Mouse (Mus musculus) macrophage (primary cell): Measurements from ENCODE around the gene Sugct. TPM values are rescaled to one million over a fixed set of nuclear protein-coding genes. Genes with fewer than 3 reads are reported as not detected.

Experiments used
- H3K27ac ChIP-seq: fragments of 350-480 bp; formaldehyde crosslinking; 2 replicates; pipeline ENCODE4 v1.9.0; 2021
- H3K36me3 ChIP-seq: fragments of 350-480 bp; formaldehyde crosslinking; 2 replicates; pipeline ENCODE4 v1.9.0; 2021; ENCODE audit errors: inconsistent target
- H3K4me3 ChIP-seq: fragments of 350-480 bp; formaldehyde crosslinking; 2 replicates; pipeline ENCODE4 v1.9.0; 2021; ENCODE audit errors: inconsistent target
- H3K79me2 ChIP-seq: fragments of 350-480 bp; formaldehyde crosslinking; 2 replicates; pipeline ENCODE4 v1.9.0; 2021; ENCODE audit errors: inconsistent target
- WGBS: methylation state at CpG from one replicate; pipeline ENCODE4 v1.1.7; 2026; ENCODE audit warnings: inconsistent platforms; ENCODE audit not compliant: missing documents; 5-methylcytosine and 5-hydroxymethylcytosine counted together
- polyA plus RNA-seq: library from polyadenylated mRNA; stranded (reverse); fragments of 250-400 nt; gene quantifications from 3 replicates; pipeline ENCODE4 v1.2.4, GENCODE M21; 2018; ENCODE audit warnings: inconsistent platforms

The Sugct gene
- polyA plus RNA-seq, 1 experiment from 2014 or later: 0.50 TPM

DNA sequence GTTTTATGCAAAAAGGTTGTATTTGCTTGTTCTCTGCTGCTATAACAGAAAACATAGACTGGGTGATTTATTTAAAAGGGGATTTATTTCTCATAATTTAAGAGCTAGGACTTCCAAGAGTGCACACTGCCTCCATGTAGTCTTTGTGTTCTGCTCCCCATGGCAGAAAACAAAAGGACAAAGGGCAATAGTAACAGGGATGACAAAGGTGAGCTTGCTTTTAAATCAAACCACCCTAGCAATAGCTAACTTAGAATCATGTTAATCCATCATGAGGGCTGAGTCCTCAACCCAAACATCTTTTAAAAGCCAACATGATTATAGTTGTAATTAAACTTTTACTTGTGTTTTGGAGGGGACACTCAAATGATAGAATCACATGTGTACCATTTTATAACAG is 5.9 kb downstream of the Sugct start:
- Histone ChIP-seq H3K79me2 (no peaks in the 10 kb centered on the region), H3K4me3 (no peak overlapping the region), H3K36me3 (no peaks in the 10 kb centered on the region), H3K27ac (no peak overlapping the region)

DNA sequence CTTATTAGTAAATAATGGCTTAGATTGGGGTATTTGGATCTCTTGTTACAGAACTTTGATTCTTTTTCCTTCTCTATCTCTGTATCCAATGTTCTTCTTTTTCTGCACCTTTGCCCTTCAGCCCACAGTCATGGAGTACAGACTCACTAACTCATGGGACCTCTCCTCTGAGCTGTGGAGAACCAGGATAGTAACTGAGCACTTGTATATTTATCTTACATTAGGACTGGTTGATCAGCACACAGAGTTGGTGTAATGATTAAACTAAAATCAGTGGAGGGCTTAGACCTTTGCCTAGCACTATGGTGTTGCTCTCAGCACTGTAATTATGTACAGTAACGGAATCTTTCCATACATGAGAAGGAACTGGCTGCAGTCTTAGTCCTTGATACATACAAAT is 24.2 kb downstream of the Sugct start:
- Histone ChIP-seq H3K36me3 (no peaks in the 10 kb centered on the region), H3K4me3 (no peak overlapping the region), H3K79me2 (no peaks in the 10 kb centered on the region), H3K27ac (no peak overlapping the region)
- 87% methylated on average over 1 of the region's 1 CpGs for WGBS

DNA sequence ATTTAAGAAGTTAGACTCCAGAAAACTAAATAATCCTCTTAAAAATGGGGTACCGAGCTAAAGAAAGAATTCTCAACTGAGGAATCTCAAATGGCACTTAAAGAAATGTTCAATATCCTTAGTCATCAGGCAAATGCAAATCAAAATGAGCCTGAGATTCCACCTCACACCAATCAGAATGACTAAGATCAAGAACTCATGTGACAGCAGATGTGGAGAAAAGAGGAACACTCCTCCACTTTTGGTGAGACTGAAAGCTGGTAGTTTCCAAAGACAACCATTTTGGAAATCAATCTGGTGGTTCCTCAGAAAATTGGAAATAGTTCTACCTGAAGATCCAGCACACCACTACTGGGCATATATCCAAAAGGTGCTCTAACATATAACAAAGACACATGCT is 28.0 kb downstream of the Sugct start:
- Histone ChIP-seq H3K36me3 (no peaks in the 10 kb centered on the region), H3K79me2 (no peaks in the 10 kb centered on the region), H3K27ac (no peak overlapping the region), H3K4me3 (no peak overlapping the region)
- WGBS: 93% methylated on average over 1 of the region's 1 CpGs

DNA sequence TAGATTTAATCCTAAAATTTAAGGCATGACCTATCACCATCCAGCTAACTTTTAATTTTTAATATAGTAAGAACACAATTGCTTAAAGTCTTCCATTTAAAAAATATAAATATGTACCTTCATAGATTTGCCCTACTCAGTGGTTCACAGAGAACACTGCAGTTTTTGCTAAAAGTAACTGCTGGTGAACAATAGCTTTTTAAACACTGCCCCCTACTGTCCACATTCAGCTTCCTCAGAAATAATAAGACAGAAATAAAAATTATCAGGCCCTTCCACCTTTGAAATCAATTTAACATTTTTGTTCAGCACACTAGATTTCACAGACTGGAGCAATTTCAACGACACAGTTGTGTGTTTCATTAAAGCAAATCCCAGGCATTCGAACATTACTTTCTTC is 53.1 kb downstream of the Sugct start:
- no peaks in the 10 kb centered on the region for H3K79me2 ChIP-seq
- no peak overlapping the region for H3K27ac ChIP-seq
- WGBS: 54% methylated on average over 2 of the region's 2 CpGs
- H3K4me3 ChIP-seq: no peak overlapping the region
- H3K36me3 ChIP-seq: no peaks in the 10 kb centered on the region

DNA sequence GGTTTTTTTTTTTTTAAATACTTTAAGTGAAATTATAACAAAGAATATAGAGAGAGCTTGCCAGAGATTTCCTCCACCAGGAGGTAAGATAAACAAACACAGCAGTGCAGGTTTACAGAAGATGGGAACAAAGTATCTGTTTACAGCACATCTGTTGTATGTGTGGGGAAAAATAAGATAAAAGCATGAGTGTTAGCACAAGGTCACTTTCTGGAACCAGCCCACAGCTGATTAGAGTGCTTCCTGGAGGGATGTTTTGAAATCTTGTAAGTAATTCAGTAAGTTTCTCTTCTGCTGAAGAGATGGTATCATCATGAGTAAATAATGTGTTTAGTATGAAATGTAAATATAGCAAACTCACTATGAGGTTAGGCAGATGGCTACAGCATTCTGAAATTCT is 57.3 kb downstream of the Sugct start:
- no peaks in the 10 kb centered on the region for H3K79me2 ChIP-seq
- H3K4me3 ChIP-seq: no peak overlapping the region
- no peaks in the 10 kb centered on the region for H3K36me3 ChIP-seq
- H3K27ac ChIP-seq: no peak overlapping the region

GRCm38 (mm10) chr13:17627108-17627507 is 68.2 kb downstream of the Sugct start:
- WGBS: 41% methylated on average over 5 of the region's 5 CpGs
- Histone ChIP-seq H3K27ac (no peak overlapping the region), H3K79me2 (no peaks in the 10 kb centered on the region)

DNA sequence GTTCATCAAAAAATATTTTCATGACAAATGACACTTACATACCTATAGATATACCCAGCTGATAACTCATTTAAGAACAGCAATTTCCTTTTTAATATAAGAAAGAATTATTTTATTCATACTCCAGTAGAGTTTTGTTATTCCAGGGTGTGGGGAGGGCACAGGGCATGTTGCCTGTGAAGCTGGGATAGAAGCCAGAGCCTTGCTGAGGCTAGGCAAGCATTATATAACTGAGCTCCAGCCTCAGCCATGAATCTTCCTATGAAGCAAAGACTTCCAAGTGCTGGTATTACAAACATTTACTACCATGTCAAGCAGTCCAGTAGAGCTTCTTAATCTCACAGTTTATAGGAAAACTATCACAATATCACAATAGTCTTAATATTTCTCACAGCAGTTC is 70.4 kb downstream of the Sugct start:
- Histone ChIP-seq H3K27ac (no peak overlapping the region), H3K36me3 (no peaks in the 10 kb centered on the region), H3K79me2 (no peaks in the 10 kb centered on the region), H3K4me3 (no peak overlapping the region)

More at GRCm38 (mm10) chr13:17627108-17627507, 68.2 kb downstream of the Sugct start:
- Histone ChIP-seq H3K36me3 (no peaks in the 10 kb centered on the region), H3K4me3 (no peak overlapping the region)

DNA sequence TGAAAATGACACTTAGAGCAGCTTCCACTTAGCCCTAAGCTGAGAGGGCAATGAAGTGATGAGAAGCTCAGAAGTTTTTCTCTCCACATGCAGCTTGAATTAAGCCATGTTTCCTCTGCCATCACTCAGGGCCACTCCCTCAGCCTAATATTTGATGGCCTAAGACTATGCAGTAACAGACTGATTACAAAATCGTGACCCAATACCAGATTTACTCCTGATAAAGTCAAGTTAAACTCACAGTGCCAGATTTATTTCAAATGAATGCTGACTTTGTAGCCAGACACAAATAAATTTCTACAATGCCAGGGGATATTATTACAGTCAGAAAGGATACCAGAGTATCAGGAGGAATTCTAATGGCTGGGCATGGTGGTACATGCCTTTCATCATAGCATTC is 89.1 kb downstream of the Sugct start:
- no peak overlapping the region for H3K27ac ChIP-seq
- H3K36me3 ChIP-seq: no peaks in the 10 kb centered on the region
- H3K79me2 ChIP-seq: no peaks in the 10 kb centered on the region
- no peak overlapping the region for H3K4me3 ChIP-seq
- WGBS: 50% methylated on average over 1 of the region's 1 CpGs

- Histone ChIP-seq H3K79me2 (no peaks in the 10 kb centered on the region), H3K4me3 (no peak overlapping the region), H3K36me3 (no peaks in the 10 kb centered on the region), H3K27ac (no peak overlapping the region)
- WGBS: 4% methylated on average over 3 of the region's 3 CpGs
Observed at GRCm38 (mm10) chr13:17604670-17605069, 90.7 kb downstream of the Sugct start.

GRCm38 (mm10) chr13:17603756-17604155 is 91.6 kb downstream of the Sugct start:
- Histone ChIP-seq H3K79me2 (no peaks in the 10 kb centered on the region), H3K4me3 (no peak overlapping the region), H3K36me3 (no peaks in the 10 kb centered on the region), H3K27ac (no peak overlapping the region)
- 90% methylated on average over 5 of the region's 5 CpGs for WGBS

GRCm38 (mm10) chr13:17585267-17585913 is 110.0 kb downstream of the Sugct start:
- H3K4me3 ChIP-seq: no peak overlapping the region
- no peak overlapping the region for H3K27ac ChIP-seq
- H3K79me2 ChIP-seq: no peaks in the 10 kb centered on the region
- 39% methylated on average over 3 of the region's 3 CpGs for WGBS
- no peaks in the 10 kb centered on the region for H3K36me3 ChIP-seq

DNA sequence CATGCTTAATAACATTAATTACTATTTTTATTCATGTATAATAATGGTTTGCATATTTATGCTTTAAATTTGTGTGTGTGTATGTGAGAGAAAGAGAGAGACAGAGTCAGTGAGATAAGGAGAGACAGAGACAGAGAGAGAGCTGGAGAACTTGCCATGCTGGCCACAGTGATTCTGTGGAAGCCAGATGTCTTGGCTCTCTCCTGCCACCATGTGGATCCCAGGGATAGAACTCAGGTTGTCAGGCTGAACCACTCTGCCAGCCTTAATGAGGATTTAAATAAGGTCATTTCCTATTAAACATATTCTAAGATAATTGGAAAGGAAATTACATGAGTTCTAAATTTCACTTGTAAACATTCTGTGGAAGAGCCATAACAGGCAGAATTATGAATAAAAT is 110.5 kb downstream of the Sugct start:
- H3K36me3 ChIP-seq: no peaks in the 10 kb centered on the region
- no peak overlapping the region for H3K27ac ChIP-seq
- H3K79me2 ChIP-seq: no peaks in the 10 kb centered on the region
- H3K4me3 ChIP-seq: no peak overlapping the region

DNA sequence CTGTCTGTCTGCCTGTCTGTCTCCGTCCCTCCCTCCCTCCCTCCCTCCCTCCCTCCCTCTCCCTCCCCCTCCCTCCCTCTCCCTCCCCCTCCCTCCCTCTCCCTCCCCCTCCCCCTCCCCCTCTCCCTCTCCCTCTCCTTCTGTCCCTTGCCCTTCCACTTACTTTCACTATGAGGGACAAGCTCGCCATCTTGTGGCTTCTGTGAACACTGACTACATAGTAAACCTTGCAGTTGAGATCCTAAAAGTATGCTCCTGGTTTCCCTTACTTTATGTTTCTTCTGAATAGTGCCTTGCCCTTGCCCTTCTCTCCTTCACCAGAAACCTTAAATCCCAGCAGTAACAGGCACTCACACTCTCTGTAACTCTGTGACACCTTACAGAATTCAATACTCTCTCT is 113.7 kb downstream of the Sugct start:
- H3K79me2 ChIP-seq: no peaks in the 10 kb centered on the region
- H3K4me3 ChIP-seq: no peak overlapping the region
- no peaks in the 10 kb centered on the region for H3K36me3 ChIP-seq
- no peak overlapping the region for H3K27ac ChIP-seq
- 73% methylated on average over 1 of the region's 2 CpGs for WGBS

- no peaks in the 10 kb centered on the region for H3K36me3 ChIP-seq
- no peak overlapping the region for H3K4me3 ChIP-seq
- 67% methylated on average over 2 of the region's 3 CpGs for WGBS
- no peak overlapping the region for H3K27ac ChIP-seq
- no peaks in the 10 kb centered on the region for H3K79me2 ChIP-seq
Observed at GRCm38 (mm10) chr13:17559357-17559756, 136.0 kb downstream of the Sugct start.

DNA sequence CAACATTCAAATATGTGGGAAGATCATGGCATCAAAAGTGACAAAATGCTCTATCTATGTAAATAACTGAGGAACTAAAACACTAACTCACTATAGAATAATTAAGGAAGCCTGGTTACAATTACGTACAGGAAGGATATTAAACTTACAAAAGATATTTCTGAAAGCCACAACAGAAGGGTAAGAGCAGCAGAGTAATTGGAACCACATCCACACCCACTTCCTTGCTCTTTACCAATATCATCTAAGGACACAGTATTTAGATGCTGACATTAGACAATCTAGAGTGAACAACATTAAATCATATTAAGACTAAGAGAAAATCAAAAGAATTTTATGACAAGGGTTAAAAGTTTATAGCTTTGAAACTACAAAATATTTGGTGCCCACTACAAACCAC is 159.0 kb downstream of the Sugct start:
- H3K27ac ChIP-seq: no peak overlapping the region
- no peak overlapping the region for H3K4me3 ChIP-seq
- WGBS: 30% methylated on average over 1 of the region's 1 CpGs
- no peaks in the 10 kb centered on the region for H3K79me2 ChIP-seq
- no peaks in the 10 kb centered on the region for H3K36me3 ChIP-seq

DNA sequence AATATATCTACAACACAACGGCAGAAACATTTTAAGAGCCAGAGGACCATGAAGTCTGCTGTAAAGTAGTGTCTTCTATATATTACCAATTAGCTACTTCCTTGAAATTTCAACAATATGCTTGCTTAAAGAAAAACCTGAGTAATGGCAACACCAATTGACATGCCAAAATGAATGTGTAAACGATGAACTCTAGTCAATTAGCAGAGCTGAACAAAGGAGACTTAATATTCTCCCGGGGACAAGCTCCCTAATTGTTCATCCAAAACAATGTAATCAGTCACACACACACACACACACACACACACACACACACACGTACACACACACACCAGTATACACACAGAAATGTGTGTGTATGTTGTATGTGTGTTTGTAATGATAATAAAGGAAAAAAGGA is 160.5 kb downstream of the Sugct start:
- no peak overlapping the region for H3K4me3 ChIP-seq
- H3K36me3 ChIP-seq: no peaks in the 10 kb centered on the region
- H3K27ac ChIP-seq: no peak overlapping the region
- 49% methylated on average over 3 of the region's 4 CpGs for WGBS
- no peaks in the 10 kb centered on the region for H3K79me2 ChIP-seq
